Mouse (Mus musculus) kidney, adult 2 months (tissue): Measurements from ENCODE around the gene Rnf123. TPM values are rescaled to one million over a fixed set of nuclear protein-coding genes. Genes with fewer than 3 reads are reported as not detected.
A peak's percentile ranks its signal among the peaks of the same experiment; 100 is the strongest.

Experiments
- DNase-seq: peaks from one replicate; pipeline ENCODE4 v3.0.0; 2021
- H3K27ac ChIP-seq: fragments of 200-500 bp; 2 replicates; pipeline ENCODE4 v1.5.1; 2012; ENCODE audit warnings: low read depth, low read length, control low read depth, inconsistent platforms; ENCODE audit not compliant: insufficient read depth
- H3K27me3 ChIP-seq: fragments of 200-500 bp; replicated peaks from 2 replicates; pipeline ENCODE4 v1.6.1; 2012; ENCODE audit warnings: mild to moderate bottlenecking, moderate library complexity, low read length, inconsistent platforms; ENCODE audit not compliant: control insufficient read depth, insufficient read depth
- H3K36me3 ChIP-seq: fragments of 200-500 bp; 2 replicates; pipeline ENCODE4 v1.6.1; 2012; ENCODE audit warnings: mild to moderate bottlenecking, moderate library complexity, low read length, inconsistent platforms; ENCODE audit not compliant: control insufficient read depth, insufficient read depth
- H3K4me1 ChIP-seq: fragments of 200-500 bp; 2 replicates; pipeline ENCODE4 v1.6.1; 2011; ENCODE audit warnings: low read length; ENCODE audit not compliant: control insufficient read depth, insufficient read depth
- H3K4me3 ChIP-seq: fragments of 200-500 bp; 2 replicates; pipeline ENCODE4 v1.5.1; 2011; ENCODE audit warnings: mild to moderate bottlenecking, low read depth, low read length, control low read depth; ENCODE audit not compliant: insufficient read depth
- CTCF ChIP-seq: fragments of 200-500 bp; conservative IDR thresholded peaks from 2 replicates; pipeline ENCODE4 v1.5.1; 2011; ENCODE audit warnings: low read depth, mild to moderate bottlenecking, control low read depth, low read length, moderate library complexity, mixed read lengths; ENCODE audit not compliant: insufficient read depth, insufficient read length
- POLR2A ChIP-seq: fragments of 200-500 bp; IDR thresholded peaks from one replicate; pipeline ENCODE4 v1.6.1; 2011; ENCODE audit warnings: low read depth, low read length, control low read depth
- WGBS: fragments of 180-500 bp; shearing (Covaris S2); methylation state at CpG from one replicate; pipeline ENCODE4 v1.1.7; 2018; 5-methylcytosine and 5-hydroxymethylcytosine counted together
- polyA plus RNA-seq: library from polyadenylated mRNA; depleted of rRNA; stranded (reverse); fragments of >200 nt; gene quantifications from 2 replicates; pipeline ENCODE4 v1.2.3, GENCODE M21; 2012

The Rnf123 gene
- polyA plus RNA-seq, 1 experiment, result 92.1 TPM

GRCm38 (mm10) chr9:108054331-108055040 is 28.7 kb downstream of the Rnf123 start:
- H3K4me1 ChIP-seq, result peaks cover 7% of the 10 kb centered on the region; the same call in 1 of the 2 replicates
- no peak for DNase-seq
- 93% methylated on average over 22 of the region's 22 CpGs for WGBS
- no peak overlapping the region for H3K4me3 ChIP-seq
- no peaks in the 10 kb centered on the region for H3K27me3 ChIP-seq
- H3K27ac ChIP-seq, result no peak overlapping the region
- no peak for TF ChIP-seq CTCF
- no peak for TF ChIP-seq POLR2A
- peaks cover 3% of the 10 kb centered on the region for H3K36me3 ChIP-seq

GRCm38 (mm10) chr9:108053665-108054225 is 29.4 kb downstream of the Rnf123 start:
- DNase-seq, result no peak
- Histone ChIP-seq H3K27ac (no peak overlapping the region), H3K27me3 (no peaks in the 10 kb centered on the region), H3K4me3 (no peak overlapping the region), H3K36me3 (peaks cover 3% of the 10 kb centered on the region), H3K4me1 (peaks cover 8% of the 10 kb centered on the region; the same call in 1 of the 2 replicates)
- TF ChIP-seq CTCF (no peak), POLR2A (no peak)
- WGBS, result 77% methylated on average over 15 of the region's 15 CpGs

DNA sequence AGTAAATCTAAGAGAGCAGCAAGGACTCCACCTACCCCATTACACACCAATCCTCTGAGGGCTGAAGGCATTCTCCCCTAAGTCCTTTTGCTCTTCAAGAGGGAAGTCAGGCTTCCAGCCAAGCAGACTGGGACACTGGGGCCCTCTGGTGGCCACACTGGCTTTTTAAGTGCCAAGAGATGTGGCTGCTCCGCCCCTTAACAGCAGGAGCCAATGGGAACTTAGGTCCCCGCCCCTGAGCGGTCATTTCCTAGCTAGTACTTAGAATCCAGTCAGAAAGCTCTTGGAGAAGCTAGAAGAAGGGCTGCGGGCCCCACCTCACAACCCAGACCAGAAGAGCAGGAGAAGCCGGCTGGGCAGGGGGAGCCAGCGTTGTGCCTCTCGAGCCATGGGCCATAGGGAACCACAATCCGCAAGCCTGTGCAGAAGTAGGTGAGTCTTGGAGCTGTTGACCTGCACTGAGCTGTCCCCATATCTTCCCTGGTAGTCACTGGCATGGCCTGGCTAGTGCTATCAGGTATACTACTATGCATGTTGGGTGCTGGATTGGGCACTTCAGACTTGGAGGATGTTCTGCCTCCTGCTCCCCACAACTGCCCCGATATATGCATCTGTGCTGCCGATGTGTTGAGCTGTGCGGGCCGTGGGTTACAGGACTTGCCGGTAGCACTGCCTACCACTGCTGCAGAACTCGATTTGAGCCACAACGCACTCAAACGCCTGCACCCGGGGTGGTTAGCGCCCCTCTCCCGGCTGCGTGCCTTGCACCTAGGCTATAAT is 30.1 kb downstream of the Rnf123 start, which contains the start of gene Amigo3:
Gene Amigo3, plus strand, starts transcription at position 275 of the 780 bp plus-strand sequence.
- H3K27ac ChIP-seq, result no peak within 1 kb of the TSS
- no peaks in the 10 kb centered on the region for H3K27me3 ChIP-seq
- 51% methylated on average over 20 of the region's 20 CpGs for WGBS
- H3K36me3 ChIP-seq, result peaks cover 3% of the 10 kb centered on the region
- peaks cover 8% of the 10 kb centered on the region; the same call in 1 of the 2 replicates for H3K4me1 ChIP-seq
- TF ChIP-seq POLR2A (no peak), CTCF (peak; percentile 91)
- DNase-seq, result peak; percentile 99
- no peak within 1 kb of the TSS for H3K4me3 ChIP-seq

GRCm38 (mm10) chr9:108052411-108052810 is 30.7 kb downstream of the Rnf123 start:
- no peak overlapping the region for H3K4me3 ChIP-seq
- H3K4me1 ChIP-seq, result peaks cover 8% of the 10 kb centered on the region; the same call in 1 of the 2 replicates
- peaks cover 3% of the 10 kb centered on the region for H3K36me3 ChIP-seq
- no peak overlapping the region for H3K27ac ChIP-seq
- no peaks in the 10 kb centered on the region for H3K27me3 ChIP-seq
- no peak for TF ChIP-seq CTCF
- no peak for TF ChIP-seq POLR2A
- 71% methylated on average over 7 of the region's 7 CpGs for WGBS
- no peak for DNase-seq

DNA sequence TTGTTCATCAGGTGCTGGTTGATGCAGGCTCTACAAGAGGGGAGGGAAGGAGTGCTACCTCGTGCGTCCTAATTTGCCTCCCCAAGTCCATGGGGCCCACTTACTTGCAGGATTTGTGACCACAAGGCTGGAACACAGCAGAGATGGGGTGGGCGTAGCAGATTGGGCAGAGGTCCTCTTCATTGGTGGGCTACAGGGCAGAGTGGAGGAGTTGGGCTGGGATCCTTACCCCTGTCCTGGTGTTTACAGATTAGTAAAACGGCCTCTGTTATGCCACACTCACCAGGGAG is 31.3 kb downstream of the Rnf123 start:
- peaks cover 3% of the 10 kb centered on the region for H3K36me3 ChIP-seq
- no peak overlapping the region for H3K27ac ChIP-seq
- H3K4me1 ChIP-seq, result peaks cover 8% of the 10 kb centered on the region; the same call in 1 of the 2 replicates
- 83% methylated on average over 4 of the region's 4 CpGs for WGBS
- TF ChIP-seq POLR2A (no peak), CTCF (no peak)
- no peaks in the 10 kb centered on the region for H3K27me3 ChIP-seq
- no peak for DNase-seq
- H3K4me3 ChIP-seq, result no peak overlapping the region

DNA sequence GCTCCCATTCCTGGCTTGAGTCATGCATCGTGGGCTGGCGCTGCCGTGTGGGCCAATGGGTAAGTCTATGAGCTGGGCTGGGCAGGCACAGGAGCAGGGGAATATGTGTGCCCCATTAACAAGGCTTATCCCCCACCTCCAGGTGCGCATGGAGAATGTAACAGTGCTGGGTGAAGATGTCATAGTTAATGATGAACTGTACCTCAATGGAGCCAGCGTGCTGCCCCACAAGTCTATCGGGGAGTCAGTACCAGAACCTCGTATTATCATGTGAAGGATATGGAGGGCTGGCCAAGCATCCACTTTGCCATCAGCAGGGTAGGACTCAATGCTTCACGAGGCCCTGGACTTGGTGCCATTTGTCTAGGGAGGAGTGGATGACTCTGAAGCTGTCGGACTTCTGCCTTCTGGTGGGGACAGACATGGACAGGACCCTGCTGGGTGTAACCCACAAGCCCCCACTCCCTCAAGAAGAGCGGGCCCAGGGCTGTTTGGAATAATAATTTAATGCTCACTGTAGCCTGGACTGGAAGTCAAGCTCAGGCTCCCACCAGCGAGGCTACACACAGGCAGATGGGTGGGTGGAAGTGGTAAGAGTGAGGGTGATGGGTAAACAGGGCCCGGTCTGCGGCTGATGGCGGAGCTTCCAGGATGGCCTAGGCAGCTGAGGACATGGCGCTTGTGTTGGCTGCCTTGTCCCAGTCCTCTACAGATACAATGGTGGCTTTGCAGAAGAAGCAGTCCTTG is 31.8 kb downstream of the Rnf123 start:
- Histone ChIP-seq H3K4me3 (no peak overlapping the region), H3K27ac (no peak overlapping the region), H3K4me1 (peaks cover 8% of the 10 kb centered on the region; the same call in 1 of the 2 replicates), H3K27me3 (no peaks in the 10 kb centered on the region), H3K36me3 (peaks cover under 1% of the 10 kb centered on the region)
- 90% methylated on average over 15 of the region's 15 CpGs for WGBS
- TF ChIP-seq POLR2A, result no peak
- TF ChIP-seq CTCF, result no peak
- no peak for DNase-seq
